Mouse (Mus musculus): Measurements from ENCODE around the gene Gng7. TPM values are rescaled to one million over a fixed set of nuclear protein-coding genes. Genes with fewer than 3 reads are reported as not detected.

Gene Gng7
- polyA plus RNA-seq, 1 experiment from 2014 or later, result 6.3 TPM

DNA sequence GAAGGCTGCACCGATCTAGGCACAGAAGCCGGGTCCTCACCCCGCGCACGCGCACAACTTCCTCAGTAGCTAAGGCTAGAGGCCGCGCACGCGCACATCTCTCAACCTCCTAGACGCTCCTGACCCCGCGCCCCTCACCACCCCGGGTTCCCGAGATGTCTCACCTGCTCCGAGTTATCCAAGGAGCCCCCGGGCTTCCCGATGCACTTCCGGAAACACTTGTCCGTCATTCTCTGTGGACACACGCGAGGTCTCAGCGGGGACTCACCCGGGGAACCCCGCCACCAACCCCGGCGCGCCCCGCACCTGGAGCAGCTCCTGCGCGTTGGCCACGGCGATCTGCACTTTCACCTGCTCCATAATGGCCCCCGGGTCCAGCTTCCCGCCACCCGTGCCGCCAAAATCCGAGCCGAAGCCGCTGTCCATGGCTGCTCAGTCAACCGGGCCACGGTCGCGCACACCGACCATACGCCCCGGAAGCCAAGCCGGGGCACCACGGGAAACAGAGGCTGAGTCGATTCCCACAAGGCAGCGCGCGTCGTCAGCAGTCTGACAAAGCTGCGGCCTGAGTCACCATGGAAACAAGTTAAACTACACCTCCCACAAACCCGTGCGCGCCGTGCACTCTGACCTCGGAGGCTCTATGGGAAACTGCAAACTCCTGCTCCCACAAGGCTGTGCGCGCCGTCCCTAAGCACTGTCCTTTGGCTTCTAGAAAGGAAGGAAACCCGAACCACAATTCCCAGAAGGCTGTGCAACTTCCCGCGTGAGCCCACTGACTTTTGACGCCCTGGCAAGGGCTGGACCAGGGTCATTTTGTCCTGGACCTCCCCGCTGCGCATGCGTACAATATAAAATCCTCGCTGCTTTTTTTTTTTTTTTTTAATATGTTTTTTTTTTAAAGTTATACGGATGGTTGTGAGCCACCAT is 114.2 kb downstream of the Gng7 start, which contains the start of gene Timm13:
Timm13 (minus strand) TSS at position 652 of the 930 bp plus-strand sequence.
- peak; percentile 99 for DNase-seq (ENCODE audit: extremely low spot score, low spot score)
- no peaks in the 10 kb centered on the region for H3K9me3 ChIP-seq
- H3K27me3 ChIP-seq (ENCODE audit: poor library complexity, severe bottlenecking), result peaks cover 12% of the 10 kb centered on the region
- WGBS, result under 1% methylated on average over 72 of the region's 72 CpGs
- H3K36me3 ChIP-seq (replicated peaks), result peaks cover 70% of the 10 kb centered on the region
- H3K4me3 ChIP-seq, result peak within 1 kb of the TSS; percentile 78
- H3K4me1 ChIP-seq, result peaks cover 30% of the 10 kb centered on the region
- H3K27ac ChIP-seq, result peak within 1 kb of the TSS; percentile 91

DNA sequence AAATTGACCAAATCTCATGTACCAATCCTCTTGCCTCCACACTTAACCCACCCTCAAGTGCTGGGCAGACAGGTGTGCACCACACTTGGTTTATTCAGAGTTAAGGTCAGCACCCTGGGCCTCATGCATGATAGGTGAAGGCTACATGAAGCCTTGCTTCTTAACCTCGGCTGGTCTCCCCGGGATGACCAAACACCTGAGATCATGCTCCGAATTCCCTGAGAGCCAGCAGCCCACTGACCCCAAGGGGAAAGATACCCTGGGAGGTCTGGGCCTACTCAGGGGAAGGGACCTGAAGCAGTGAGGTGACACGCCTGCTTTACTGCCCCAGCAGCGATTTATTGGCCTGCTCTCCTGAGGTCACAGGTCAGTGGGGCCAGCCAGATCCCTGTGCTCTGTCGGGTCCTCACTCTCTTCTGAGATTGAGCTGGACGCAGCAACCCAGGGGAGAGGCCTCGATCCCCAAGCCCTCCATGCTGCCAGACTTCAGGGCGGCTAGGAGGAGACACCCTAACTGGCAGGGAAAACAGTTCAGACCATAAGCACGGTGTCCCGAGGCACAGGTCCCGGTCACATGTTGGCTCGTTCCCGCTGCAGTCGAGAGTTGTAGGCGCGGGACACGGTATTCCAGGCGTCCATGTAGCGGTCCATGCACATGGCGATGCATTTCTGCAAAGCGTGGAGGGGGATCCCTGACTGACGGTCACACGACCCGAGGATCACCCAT is 115.0 kb downstream of the Gng7 start:
- peak overlapping the region; percentile 91 for H3K27ac ChIP-seq
- H3K4me3 ChIP-seq, result peak overlapping the region; percentile 78
- 16% methylated on average over 25 of the region's 25 CpGs for whole genome bisulfite sequencing
- H3K36me3 ChIP-seq (replicated peaks), result peaks cover 61% of the 10 kb centered on the region
- H3K27me3 ChIP-seq (ENCODE audit: poor library complexity, severe bottlenecking), result peaks cover 12% of the 10 kb centered on the region
- no peak for DNase-seq (ENCODE audit: extremely low spot score, low spot score)
- H3K9me3 ChIP-seq, result no peaks in the 10 kb centered on the region
- peaks cover 30% of the 10 kb centered on the region for H3K4me1 ChIP-seq

DNA sequence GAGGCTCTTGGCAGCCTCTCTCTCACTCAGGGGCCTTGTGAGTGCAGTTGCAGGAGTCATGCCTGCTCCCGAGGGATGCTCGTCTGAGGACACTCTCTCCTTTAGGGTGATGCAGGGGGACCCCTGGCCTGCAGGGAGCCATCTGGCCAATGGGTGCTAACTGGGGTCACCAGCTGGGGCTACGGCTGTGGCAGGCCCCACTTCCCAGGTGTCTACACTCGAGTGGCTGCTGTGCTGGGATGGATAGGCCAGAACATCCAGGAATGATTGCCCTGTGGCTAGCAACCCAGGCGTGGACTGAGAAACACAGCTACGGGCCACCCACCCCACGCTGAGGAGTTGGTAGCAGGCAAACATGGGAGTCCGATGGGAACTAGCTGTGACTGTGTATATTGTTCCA is 115.7 kb downstream of the Gng7 start:
- WGBS, result 92% methylated on average over 8 of the region's 8 CpGs
- Histone ChIP-seq H3K27ac (no peak overlapping the region), H3K27me3 (ENCODE audit: poor library complexity, severe bottlenecking) (peaks cover 12% of the 10 kb centered on the region), H3K9me3 (no peaks in the 10 kb centered on the region), H3K4me1 (peaks cover 30% of the 10 kb centered on the region), H3K4me3 (peak overlapping the region; percentile 78), H3K36me3 (replicated peaks) (peaks cover 55% of the 10 kb centered on the region)
- no peak for DNase-seq (ENCODE audit: extremely low spot score, low spot score)

Other genes starting within 250 kb of the Gng7 start
- 110 and 118 TPM in 2 replicates for gene Sf3a2, start 216.7 kb downstream of the Gng7 start, polyA plus RNA-seq (2016; fragmentation: Nextera tagmentation; extraction: Ambion mirVana)
- gene Plekhj1, start 216.3 kb downstream of the Gng7 start, polyA plus RNA-seq (2016; fragmentation: Nextera tagmentation; extraction: Ambion mirVana), result 196 and 197 TPM in 2 replicates
- gene Amh, start 209.7 kb downstream of the Gng7 start, polyA plus RNA-seq (2016; fragmentation: Nextera tagmentation; extraction: Ambion mirVana), result 0.09 TPM in 2 replicates
- 0.40 and 0.65 TPM in 2 replicates for gene Jsrp1, start 201.4 kb downstream of the Gng7 start, polyA plus RNA-seq (2016; fragmentation: Nextera tagmentation; extraction: Ambion mirVana)
- gene Oaz1, start 188.3 kb downstream of the Gng7 start, polyA plus RNA-seq (2016; fragmentation: Nextera tagmentation; extraction: Ambion mirVana), result 2,273 and 2,281 TPM in 2 replicates
- 1.5 and 2.0 TPM in 2 replicates for gene Lingo3, start 170.9 kb downstream of the Gng7 start, polyA plus RNA-seq (2016; fragmentation: Nextera tagmentation; extraction: Ambion mirVana)
- 351 and 360 TPM in 2 replicates for gene Lsm7, start 159.7 kb downstream of the Gng7 start, polyA plus RNA-seq (2016; fragmentation: Nextera tagmentation; extraction: Ambion mirVana)
- 43.9 and 44.9 TPM in 2 replicates for gene Sppl2b, start 159.7 kb downstream of the Gng7 start, polyA plus RNA-seq (2016; fragmentation: Nextera tagmentation; extraction: Ambion mirVana)
- 0.05 TPM in 1 of 2 replicates, not detected in the other for gene Tmprss9, start 143.1 kb downstream of the Gng7 start, polyA plus RNA-seq (2016; fragmentation: Nextera tagmentation; extraction: Ambion mirVana)
- gene Timm13, start 114.0 kb downstream of the Gng7 start, polyA plus RNA-seq (2016; fragmentation: Nextera tagmentation; extraction: Ambion mirVana), result 395 and 401 TPM in 2 replicates
- gene Lmnb2, start 96.7 kb downstream of the Gng7 start, polyA plus RNA-seq (2016; fragmentation: Nextera tagmentation; extraction: Ambion mirVana), result 85.6 and 89.5 TPM in 2 replicates
- gene Gadd45b, start 84.9 kb downstream of the Gng7 start, polyA plus RNA-seq (2016; fragmentation: Nextera tagmentation; extraction: Ambion mirVana), result 5.9 and 6.3 TPM in 2 replicates
- gene Diras1, start 10.7 kb upstream of the Gng7 start, polyA plus RNA-seq (2016; fragmentation: Nextera tagmentation; extraction: Ambion mirVana), result 2.1 and 2.5 TPM in 2 replicates
- 15.7 and 15.8 TPM in 2 replicates for gene Slc39a3, start 22.5 kb upstream of the Gng7 start, polyA plus RNA-seq (2016; fragmentation: Nextera tagmentation; extraction: Ambion mirVana)
- 285 and 286 TPM in 2 replicates for gene Sgta, start 45.2 kb upstream of the Gng7 start, polyA plus RNA-seq (2016; fragmentation: Nextera tagmentation; extraction: Ambion mirVana)
- gene Thop1, start 55.1 kb upstream of the Gng7 start, polyA plus RNA-seq (2016; fragmentation: Nextera tagmentation; extraction: Ambion mirVana), result 106 and 114 TPM in 2 replicates
- 0.14 and 0.22 TPM in 2 replicates for gene Creb3l3, start 83.9 kb upstream of the Gng7 start, polyA plus RNA-seq (2016; fragmentation: Nextera tagmentation; extraction: Ambion mirVana)
- 186 and 206 TPM in 2 replicates for gene Map2k2, start 91.0 kb upstream of the Gng7 start, polyA plus RNA-seq (2016; fragmentation: Nextera tagmentation; extraction: Ambion mirVana)
- 6.8 and 7.5 TPM in 2 replicates for gene Zbtb7a, start 120.3 kb upstream of the Gng7 start, polyA plus RNA-seq (2016; fragmentation: Nextera tagmentation; extraction: Ambion mirVana)
- 56.2 and 58.7 TPM in 2 replicates for gene Pias4, start 153.0 kb upstream of the Gng7 start, polyA plus RNA-seq (2016; fragmentation: Nextera tagmentation; extraction: Ambion mirVana)
- 596 and 599 TPM in 2 replicates for gene Eef2, start 161.7 kb upstream of the Gng7 start, polyA plus RNA-seq (2016; fragmentation: Nextera tagmentation; extraction: Ambion mirVana)
- 41.6 and 44.9 TPM in 2 replicates for gene Dapk3, start 168.1 kb upstream of the Gng7 start, polyA plus RNA-seq (2016; fragmentation: Nextera tagmentation; extraction: Ambion mirVana)
- not detected in 2 replicates for gene 4930442H23Rik, start 168.9 kb upstream of the Gng7 start, polyA plus RNA-seq (2016; fragmentation: Nextera tagmentation; extraction: Ambion mirVana)
- not detected in 2 replicates for gene Nmrk2, start 187.1 kb upstream of the Gng7 start, polyA plus RNA-seq (2016; fragmentation: Nextera tagmentation; extraction: Ambion mirVana)
- gene Atcay, start 215.9 kb upstream of the Gng7 start, polyA plus RNA-seq (2016; fragmentation: Nextera tagmentation; extraction: Ambion mirVana), result 5.3 and 6.7 TPM in 2 replicates
- gene Zfr2, start 218.2 kb upstream of the Gng7 start, polyA plus RNA-seq (2016; fragmentation: Nextera tagmentation; extraction: Ambion mirVana), result 2.4 and 2.7 TPM in 2 replicates
- gene Matk, start 238.0 kb upstream of the Gng7 start, polyA plus RNA-seq (2016; fragmentation: Nextera tagmentation; extraction: Ambion mirVana), result 3.7 and 5.0 TPM in 2 replicates

Data from forebrain, embryonic 10.5 days (tissue).